Mouse (Mus musculus): ENCODE data around the gene Smyd4.
A peak's percentile ranks its signal among the peaks of the same experiment; 100 is the strongest.

- TF ChIP-seq CTCF (IDR thresholded peaks at IDR 0.05 in 2 of 3, conservative IDR thresholded peaks at IDR 0.05 in 1 of 3; ENCODE audit: control insufficient read depth in 1 of 3, insufficient read depth in 1 of 3, low read depth in 2 of 3, low read length in 3 of 3, poor library complexity in 1 of 3, severe bottlenecking in 1 of 3): peak in 2 of 3 experiments; percentile 23 to 60; a peak in 3 of 6 replicates
- TF ChIP-seq EP300 (IDR thresholded peaks at IDR 0.05; ENCODE audit: low read depth in 1 of 2, low read length in 2 of 2): no peak
- TF ChIP-seq POLR2A (IDR thresholded peaks at IDR 0.05; ENCODE audit: control insufficient read depth in 1 of 2, insufficient read depth in 1 of 2, low read depth in 1 of 2, low read length in 2 of 2, poor library complexity in 1 of 2): no peak
- TF ChIP-seq UBTF (IDR thresholded peaks at IDR 0.05; ENCODE audit: borderline replicate concordance, insufficient read depth, low read depth, low read length): no peak
- no peak for TF ChIP-seq NRF1 (IDR thresholded peaks at IDR 0.05; ENCODE audit: insufficient read depth, low read depth, low read length, poor library complexity, severe bottlenecking)
- TF ChIP-seq RAD21 (IDR thresholded peaks at IDR 0.05; ENCODE audit: low read depth, low read length): peak; percentile 61
- TF ChIP-seq ZMIZ1 (IDR thresholded peaks at IDR 0.05; ENCODE audit: low read depth, low read length): no peak
- no peak for TF ChIP-seq MEF2A (IDR thresholded peaks at IDR 0.05; ENCODE audit: extremely low read depth, insufficient replicate concordance, low read depth, low read length, poor library complexity, severe bottlenecking)
- no peak for TF ChIP-seq MYC (IDR thresholded peaks at IDR 0.05; ENCODE audit: low read depth, low read length)
- no peak for TF ChIP-seq ZKSCAN1 (IDR thresholded peaks at IDR 0.05; ENCODE audit: low read depth, low read length)
Measured at GRCm38 (mm10) chr11:75402271-75402690, 54.0 kb downstream of the Smyd4 start.
